Mouse (Mus musculus) neural tube, embryonic 15.5 days (tissue): ENCODE results near the gene Olfr771. TPM values are rescaled to one million over a fixed set of nuclear protein-coding genes. Genes with fewer than 3 reads are reported as not detected.
"Not testable (repeated sequence)": the region's sequence is repeated elsewhere in the genome, so short reads cannot be mapped to it uniquely, and the experiment has no call there.

Experiments used
- ATAC-seq: fragments of 200-750 bp; cut with Nextera tagmentation; 2 replicates; pipeline ENCODE4 v1.8.0; 2017; ENCODE audit warnings: mild to moderate bottlenecking, moderate TSS enrichment, moderate library complexity; ENCODE audit not compliant: low FRiP score
- H3K27ac ChIP-seq: fragments of 300-500 bp; sonication (generic); replicated peaks from 2 replicates; pipeline ENCODE4 v1.5.1; 2015; ENCODE audit warnings: mild to moderate bottlenecking, inconsistent platforms
- H3K27me3 ChIP-seq: fragments of 300-500 bp; sonication (generic); replicated peaks from 2 replicates; pipeline ENCODE4 v1.6.1; 2015; ENCODE audit warnings: inconsistent platforms
- H3K36me3 ChIP-seq: fragments of 300-500 bp; sonication (generic); 2 replicates; pipeline ENCODE4 v1.6.1; 2015; ENCODE audit warnings: inconsistent platforms
- H3K4me1 ChIP-seq: fragments of 300-500 bp; sonication (generic); 2 replicates; pipeline ENCODE4 v1.6.1; 2015; ENCODE audit warnings: inconsistent platforms
- H3K4me2 ChIP-seq: fragments of 300-500 bp; sonication (generic); 2 replicates; pipeline ENCODE4 v1.6.1; 2015; ENCODE audit warnings: inconsistent platforms, mild to moderate bottlenecking, moderate library complexity
- H3K4me3 ChIP-seq: fragments of 300-500 bp; sonication (generic); replicated peaks from 2 replicates; pipeline ENCODE4 v1.5.1; 2015; ENCODE audit warnings: mild to moderate bottlenecking, inconsistent platforms
- H3K9ac ChIP-seq: fragments of 300-500 bp; sonication (generic); replicated peaks from 2 replicates; pipeline ENCODE4 v1.6.1; 2015; ENCODE audit warnings: mild to moderate bottlenecking, inconsistent platforms
- H3K9me3 ChIP-seq: fragments of 300-500 bp; sonication (generic); replicated peaks from 2 replicates; pipeline ENCODE4 v1.6.1; 2016; ENCODE audit warnings: inconsistent platforms
- WGBS: fragments of 180-500 bp; shearing (Covaris S2); methylation state at CpG from one replicate; pipeline ENCODE4 v1.1.7; 2015; ENCODE audit warnings: mixed read lengths; 5-methylcytosine and 5-hydroxymethylcytosine counted together
- polyA plus RNA-seq: library from polyadenylated mRNA; unstranded; fragments of >200 nt; fragmentation: Nextera tagmentation; extraction: Ambion mirVana; gene quantifications from 2 replicates; pipeline ENCODE4 v1.2.1, GENCODE M21; 2015

Olfr771 gene
- not detected in 2 replicates for polyA plus RNA-seq

DNA sequence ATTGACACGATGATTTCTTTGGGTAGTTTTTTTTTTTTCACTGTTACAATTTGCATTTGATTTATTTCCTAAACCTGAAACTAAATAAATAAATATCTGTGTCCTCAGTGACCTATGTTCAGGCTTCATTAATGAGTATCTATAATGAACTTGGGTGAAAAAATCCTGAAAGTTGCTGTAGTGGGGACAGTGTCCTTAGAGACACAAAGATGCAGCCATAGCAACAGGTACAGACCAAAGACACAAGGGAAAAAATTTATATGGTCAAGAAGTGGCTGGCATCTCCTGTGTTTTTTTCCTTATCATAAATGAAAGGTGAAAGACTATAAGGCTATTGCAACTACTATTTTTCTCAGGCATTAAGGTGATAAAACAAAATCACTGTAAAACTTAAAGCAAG, at the start of gene Olfr771:
Gene Olfr771 (minus strand): TSS at position 101 of the 400 bp plus-strand sequence.
- no peak for ATAC-seq

DNA sequence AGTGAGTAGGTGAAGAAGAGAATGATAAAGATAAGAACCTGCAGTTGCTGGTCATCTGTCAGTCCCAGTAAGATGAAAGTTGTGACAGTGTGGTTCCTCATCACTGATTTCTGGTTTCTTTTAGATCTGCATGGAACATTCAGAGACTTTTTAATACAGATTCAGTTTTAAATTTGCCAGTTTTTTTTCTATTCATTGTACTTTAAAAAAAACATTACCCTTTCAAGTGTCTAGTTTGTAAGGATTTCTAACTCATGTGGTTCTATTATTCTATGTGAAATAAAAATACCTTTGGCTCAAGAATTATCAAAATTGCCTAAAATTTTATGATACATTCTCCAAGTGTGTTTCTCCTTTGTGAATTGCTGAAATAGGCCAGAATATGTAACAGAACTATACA, 22.8 kb upstream of the Olfr771 start, which contains the start of gene Olfr773:
Gene Olfr773 (minus strand): TSS at position 101 of the 400 bp plus-strand sequence.
- not testable (repeated sequence) for H3K9ac ChIP-seq, H3K9me3 ChIP-seq, H3K4me3 ChIP-seq, H3K27ac ChIP-seq, H3K36me3 ChIP-seq, H3K4me2 ChIP-seq, H3K4me1 ChIP-seq, ATAC-seq, H3K27me3 ChIP-seq

More for the DNA sequence above, at the start of gene Olfr771:
- H3K27me3 ChIP-seq = no peaks in the 10 kb centered on the region
- H3K4me3 ChIP-seq = no peak within 1 kb of the TSS
- no peak within 1 kb of the TSS for H3K9ac ChIP-seq
- H3K9me3 ChIP-seq = 0 out of 2 replicates have a peak, but pooled peaks cover 3% of the 10 kb centered on the region
- WGBS = 90% methylated on average over 1 of the region's 1 CpGs
- H3K4me1 ChIP-seq = no peaks in the 10 kb centered on the region
- H3K27ac ChIP-seq = no peak within 1 kb of the TSS
- H3K36me3 ChIP-seq = no peaks in the 10 kb centered on the region
- no peak within 1 kb of the TSS for H3K4me2 ChIP-seq

DNA sequence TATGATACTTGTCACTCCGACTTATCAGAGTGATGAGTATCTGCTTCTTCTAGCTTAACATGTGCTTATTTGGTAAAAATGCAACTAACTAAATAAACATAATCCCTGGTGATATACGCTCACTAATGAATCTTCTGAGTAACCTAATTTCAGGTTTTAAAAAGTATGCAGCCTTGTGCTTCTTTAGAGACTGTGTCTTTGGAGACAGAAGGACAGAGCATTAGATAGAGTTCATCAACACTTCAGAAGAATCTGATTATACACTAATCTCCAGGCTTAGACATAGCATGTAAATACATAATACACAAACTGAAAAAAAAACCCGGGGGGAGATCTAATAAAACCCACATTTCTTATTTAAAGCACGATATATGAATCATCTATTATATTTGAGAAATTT, 13.3 kb upstream of the Olfr771 start, which contains the start of gene Olfr772:
Gene Olfr772 (minus strand): TSS at position 101 of the 400 bp plus-strand sequence.
- H3K36me3 ChIP-seq, ATAC-seq, H3K4me2 ChIP-seq, H3K9me3 ChIP-seq, H3K4me3 ChIP-seq, H3K9ac ChIP-seq, H3K27me3 ChIP-seq, H3K4me1 ChIP-seq, H3K27ac ChIP-seq: not testable (repeated sequence)
- 92% methylated on average over 4 of the region's 4 CpGs for WGBS

DNA sequence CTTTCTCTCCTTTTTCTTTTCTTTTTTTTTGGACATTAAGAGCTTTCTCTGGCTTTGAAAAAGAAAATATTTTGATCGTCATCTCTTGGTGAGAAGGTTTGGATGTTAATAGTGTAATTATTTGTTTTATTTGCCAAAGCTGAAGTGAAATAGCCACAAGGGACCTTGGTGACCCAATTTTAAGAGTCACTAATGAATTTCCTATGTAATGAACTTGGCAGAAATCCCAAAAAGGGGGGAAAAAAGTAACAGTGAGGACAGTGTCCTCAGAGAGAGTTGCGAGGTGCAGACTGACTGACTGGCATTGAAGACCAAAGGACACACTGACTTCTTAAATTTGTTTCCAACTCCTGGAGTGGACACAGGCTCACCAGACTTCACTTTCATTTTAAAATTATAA, 25.7 kb downstream of the Olfr771 start, which contains the start of gene Olfr770:
Gene Olfr770 (minus strand): TSS at position 101 of the 400 bp plus-strand sequence.
- Histone ChIP-seq H3K9me3 (no peaks in the 10 kb centered on the region), H3K9ac (no peak within 1 kb of the TSS), H3K4me2 (no peak within 1 kb of the TSS), H3K27ac (no peak within 1 kb of the TSS), H3K4me1 (no peaks in the 10 kb centered on the region), H3K27me3 (no peaks in the 10 kb centered on the region), H3K36me3 (no peaks in the 10 kb centered on the region), H3K4me3 (no peak within 1 kb of the TSS)
- no peak for ATAC-seq
- WGBS = 72% methylated on average over 2 of the region's 2 CpGs

DNA sequence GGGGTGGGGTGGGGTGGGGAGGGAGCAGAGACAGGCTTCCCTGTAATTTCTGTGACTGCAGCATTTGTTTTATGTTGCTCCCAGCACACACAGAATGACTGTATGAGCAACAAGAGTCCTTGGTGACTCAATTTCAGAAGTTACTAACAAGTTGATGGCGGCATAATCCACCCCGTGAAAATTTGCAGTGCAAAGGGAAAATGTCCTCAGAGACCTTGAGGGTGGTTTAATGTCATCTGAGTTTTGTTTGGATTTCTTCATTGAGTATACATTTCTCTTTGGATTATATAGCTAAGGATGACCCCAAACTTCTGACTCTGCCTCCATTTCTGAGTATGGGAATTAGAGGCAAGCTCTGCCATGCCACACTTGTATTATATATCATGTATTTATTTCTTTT, 46.8 kb downstream of the Olfr771 start, which contains the start of gene Olfr769:
Gene Olfr769 (minus strand): TSS at position 101 of the 400 bp plus-strand sequence.
- no peak for ATAC-seq
- no peaks in the 10 kb centered on the region for H3K4me1 ChIP-seq
- 97% methylated on average over 2 of the region's 2 CpGs for WGBS
- no peak within 1 kb of the TSS for H3K9ac ChIP-seq
- H3K27me3 ChIP-seq = no peaks in the 10 kb centered on the region
- H3K4me2 ChIP-seq = no peak within 1 kb of the TSS
- no peak within 1 kb of the TSS for H3K4me3 ChIP-seq
- H3K9me3 ChIP-seq = no peaks in the 10 kb centered on the region
- H3K36me3 ChIP-seq = no peaks in the 10 kb centered on the region
- no peak within 1 kb of the TSS for H3K27ac ChIP-seq

GRCm38 (mm10) chr10:129115146-129115545, 49.4 kb downstream of the Olfr771 start:
- no peak overlapping the region for H3K4me2 ChIP-seq
- H3K4me1 ChIP-seq = no peaks in the 10 kb centered on the region
- no peak overlapping the region for H3K27ac ChIP-seq
- no peaks in the 10 kb centered on the region for H3K27me3 ChIP-seq
- no peaks in the 10 kb centered on the region for H3K9me3 ChIP-seq
- no peaks in the 10 kb centered on the region for H3K36me3 ChIP-seq
- H3K4me3 ChIP-seq = no peak overlapping the region
- WGBS = 94% methylated on average over 3 of the region's 3 CpGs
- no peak for ATAC-seq
- no peak overlapping the region for H3K9ac ChIP-seq

Other genes with a start within 250 kb of the Olfr771 start
- 15.7 and 19.8 TPM in 2 replicates for gene Rdh5, start 241.9 kb downstream of the Olfr771 start, polyA plus RNA-seq
- gene Bloc1s1, start 240.7 kb downstream of the Olfr771 start, polyA plus RNA-seq = 248 and 265 TPM in 2 replicates
- 7.2 and 8.8 TPM in 2 replicates for gene Itga7, start 230.9 kb downstream of the Olfr771 start, polyA plus RNA-seq
- 0.19 TPM in 1 of 2 replicates, not detected in the other for gene Mettl7b, start 203.8 kb downstream of the Olfr771 start, polyA plus RNA-seq
- not detected in 2 replicates for gene Olfr9, start 175.3 kb downstream of the Olfr771 start, polyA plus RNA-seq
- gene Olfr763, start 154.0 kb downstream of the Olfr771 start, polyA plus RNA-seq = not detected in 2 replicates
- gene Olfr764-ps1, start 124.9 kb downstream of the Olfr771 start, polyA plus RNA-seq = not detected in 2 replicates
- gene Olfr765, start 114.8 kb downstream of the Olfr771 start, polyA plus RNA-seq = not detected in 2 replicates
- not detected in 2 replicates for gene Olfr766-ps1, start 95.8 kb downstream of the Olfr771 start, polyA plus RNA-seq
- gene Olfr767, start 81.8 kb downstream of the Olfr771 start, polyA plus RNA-seq = not detected in 2 replicates
- gene Olfr768, start 65.4 kb downstream of the Olfr771 start, polyA plus RNA-seq = not detected in 2 replicates
- gene Olfr769, start 46.9 kb downstream of the Olfr771 start, polyA plus RNA-seq = not detected in 2 replicates
- not detected in 2 replicates for gene Olfr770, start 25.8 kb downstream of the Olfr771 start, polyA plus RNA-seq
- not detected in 2 replicates for gene Olfr772, start 13.2 kb upstream of the Olfr771 start, polyA plus RNA-seq
- gene Olfr773, start 22.7 kb upstream of the Olfr771 start, polyA plus RNA-seq = not detected in 2 replicates
- not detected in 2 replicates for gene Olfr774, start 71.5 kb upstream of the Olfr771 start, polyA plus RNA-seq
- gene Olfr775, start 83.7 kb upstream of the Olfr771 start, polyA plus RNA-seq = not detected in 2 replicates
- gene Olfr776, start 94.4 kb upstream of the Olfr771 start, polyA plus RNA-seq = not detected in 2 replicates
- gene Olfr777, start 106.7 kb upstream of the Olfr771 start, polyA plus RNA-seq = not detected in 2 replicates
- gene Olfr780, start 153.4 kb upstream of the Olfr771 start, polyA plus RNA-seq = not detected in 2 replicates
- not detected in 2 replicates for gene Olfr781, start 164.1 kb upstream of the Olfr771 start, polyA plus RNA-seq
- gene Olfr782, start 184.1 kb upstream of the Olfr771 start, polyA plus RNA-seq = not detected in 2 replicates
- gene Olfr784, start 219.3 kb upstream of the Olfr771 start, polyA plus RNA-seq = 0.14 TPM in 2 replicates
- gene Olfr785, start 240.7 kb upstream of the Olfr771 start, polyA plus RNA-seq = not detected in 2 replicates